Mouse (Mus musculus) heart, postnatal 0 days (tissue): ENCODE measurements at regions not wholly inside any gene's neighbourhood (a gene's known extent, or its start where the extent isn't known, plus 50 kb on each side); places are given as distances from the start of the nearest gene placed in this dataset.

Experiments
- CTCF ChIP-seq: IDR thresholded peaks from 2 replicates; pipeline ENCODE4 v1.5.1; 2016; ENCODE audit warnings: antibody characterized with exemption, control low read depth, low read depth
- EP300 ChIP-seq: IDR thresholded peaks from 2 replicates; pipeline ENCODE4 v1.6.1; 2016; ENCODE audit warnings: antibody characterized with exemption, low read depth

- TF ChIP-seq EP300, result no peak
- no peak for TF ChIP-seq CTCF
These were observed 104.2 kb downstream of the Pctp start for GRCm38 (mm10) chr11:89898516-89898915.
